Mouse (Mus musculus): Measurements from ENCODE around the gene Rerg. TPM values are rescaled to one million over a fixed set of nuclear protein-coding genes. Genes with fewer than 3 reads are reported as not detected.
A peak's percentile ranks its signal among the peaks of the same experiment; 100 is the strongest.

Rerg gene
- total and polyA plus RNA-seq, 2 experiments from 2014 or later = 1.6 to 7.3 TPM

DNA sequence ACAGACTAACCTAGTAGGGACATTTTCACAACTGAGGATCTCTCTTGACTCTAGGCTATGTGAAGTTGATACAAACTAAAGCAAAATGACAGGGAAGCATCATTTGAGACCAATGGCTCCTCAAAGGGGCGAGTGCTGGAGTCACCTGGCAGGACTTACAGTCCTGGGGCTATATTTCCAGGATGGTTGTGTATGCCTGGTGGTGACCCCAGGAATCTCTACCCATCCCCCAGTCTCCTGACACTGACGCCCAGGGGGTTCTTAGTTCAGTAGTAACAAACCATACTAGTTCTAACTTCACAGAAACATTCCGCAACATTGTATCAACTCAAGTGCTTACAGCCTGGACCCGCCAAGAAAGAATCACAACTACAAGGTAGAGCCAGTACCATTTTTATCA is 32.4 kb upstream of the Rerg start:
- 89% methylated on average over 4 of the region's 4 CpGs for WGBS
- no peak for TF ChIP-seq CTCF (IDR thresholded peaks at IDR 0.05; ENCODE audit: low read depth)
- Histone ChIP-seq H3K4me2 (ENCODE audit: low read depth, low read length) (no peak overlapping the region), H3K27ac (no peak overlapping the region), H3K9ac (replicated peaks; ENCODE audit: low read length) (no peak overlapping the region), H3K4me1 (ENCODE audit: insufficient read depth, low read length) (no peaks in the 10 kb centered on the region), H3K9me3 (ENCODE audit: low read length) (no peaks in the 10 kb centered on the region), H3K36me3 (ENCODE audit: insufficient read depth, low read length) (no peaks in the 10 kb centered on the region), H3K4me3 (ENCODE audit: low read length) (no peak overlapping the region), H3K27me3 (ENCODE audit: insufficient read depth, low read length) (no peaks in the 10 kb centered on the region)
- ATAC-seq = no peak
- DNase-seq (ENCODE audit: low spot score) = no peak

GRCm38 (mm10) chr6:137201578-137201977 is 31.3 kb upstream of the Rerg start:
- 59% methylated on average over 7 of the region's 7 CpGs for WGBS
- no peak for TF ChIP-seq CTCF (IDR thresholded peaks at IDR 0.05; ENCODE audit: low read depth)

GRCm38 (mm10) chr6:137201166-137201565 is 30.9 kb upstream of the Rerg start:
- Histone ChIP-seq H3K4me3 (ENCODE audit: low read length) (no peak overlapping the region), H3K27me3 (ENCODE audit: insufficient read depth, low read length) (no peaks in the 10 kb centered on the region), H3K4me1 (ENCODE audit: insufficient read depth, low read length) (no peaks in the 10 kb centered on the region), H3K27ac (no peak overlapping the region), H3K9me3 (ENCODE audit: low read length) (no peaks in the 10 kb centered on the region), H3K9ac (replicated peaks; ENCODE audit: low read length) (no peak overlapping the region), H3K4me2 (ENCODE audit: low read depth, low read length) (no peak overlapping the region), H3K36me3 (ENCODE audit: insufficient read depth, low read length) (no peaks in the 10 kb centered on the region)
- DNase-seq (ENCODE audit: low spot score) = no peak
- 94% methylated on average over 3 of the region's 3 CpGs for WGBS
- no peak for ATAC-seq
- TF ChIP-seq CTCF (IDR thresholded peaks at IDR 0.05; ENCODE audit: low read depth) = no peak

More at GRCm38 (mm10) chr6:137201578-137201977, 31.3 kb upstream of the Rerg start:
- H3K27me3 ChIP-seq (ENCODE audit: insufficient read depth, low read length) = no peaks in the 10 kb centered on the region
- no peak overlapping the region for H3K9ac ChIP-seq (replicated peaks; ENCODE audit: low read length)
- H3K27ac ChIP-seq = no peak overlapping the region
- no peak overlapping the region for H3K4me3 ChIP-seq (ENCODE audit: low read length)
- H3K36me3 ChIP-seq (ENCODE audit: insufficient read depth, low read length) = no peaks in the 10 kb centered on the region
- DNase-seq (ENCODE audit: low spot score) (no peak), ATAC-seq (0 out of 2 replicates have a peak, but pooled peaks have one; percentile 27)
- H3K9me3 ChIP-seq (ENCODE audit: low read length) = no peaks in the 10 kb centered on the region
- no peaks in the 10 kb centered on the region for H3K4me1 ChIP-seq (ENCODE audit: insufficient read depth, low read length)
- H3K4me2 ChIP-seq (ENCODE audit: low read depth, low read length) = no peak overlapping the region

GRCm38 (mm10) chr6:137192063-137192462 is 21.8 kb upstream of the Rerg start:
- peak; percentile 74 for DNase-seq (ENCODE audit: low spot score)
- Histone ChIP-seq H3K36me3 (ENCODE audit: insufficient read depth, low read length) (no peaks in the 10 kb centered on the region), H3K4me2 (ENCODE audit: low read depth, low read length) (no peak overlapping the region), H3K27ac (no peak overlapping the region), H3K4me1 (ENCODE audit: insufficient read depth, low read length) (0 out of 2 replicates have a peak, but pooled peaks cover 5% of the 10 kb centered on the region), H3K9ac (replicated peaks; ENCODE audit: low read length) (no peak overlapping the region), H3K4me3 (ENCODE audit: low read length) (no peak overlapping the region), H3K9me3 (ENCODE audit: low read length) (no peaks in the 10 kb centered on the region), H3K27me3 (ENCODE audit: insufficient read depth, low read length) (no peaks in the 10 kb centered on the region)
- WGBS = 26% methylated on average over 6 of the region's 6 CpGs
- TF ChIP-seq CTCF (IDR thresholded peaks at IDR 0.05; ENCODE audit: low read depth) = peak; percentile 87
- ATAC-seq = peak; percentile 27; the same call in 1 of the 2 replicates

GRCm38 (mm10) chr6:137191026-137191425 is 20.7 kb upstream of the Rerg start:
- H3K4me2 ChIP-seq (ENCODE audit: low read depth, low read length) = no peak overlapping the region
- WGBS = 82% methylated on average over 11 of the region's 11 CpGs
- no peak for TF ChIP-seq CTCF (IDR thresholded peaks at IDR 0.05; ENCODE audit: low read depth)
- H3K27ac ChIP-seq = no peak overlapping the region
- no peaks in the 10 kb centered on the region for H3K36me3 ChIP-seq (ENCODE audit: insufficient read depth, low read length)
- no peak overlapping the region for H3K4me3 ChIP-seq (ENCODE audit: low read length)
- no peaks in the 10 kb centered on the region for H3K9me3 ChIP-seq (ENCODE audit: low read length)
- H3K9ac ChIP-seq (replicated peaks; ENCODE audit: low read length) = no peak overlapping the region
- no peaks in the 10 kb centered on the region for H3K27me3 ChIP-seq (ENCODE audit: insufficient read depth, low read length)
- DNase-seq (ENCODE audit: low spot score) (no peak), ATAC-seq (no peak)
- H3K4me1 ChIP-seq (ENCODE audit: insufficient read depth, low read length) = 0 out of 2 replicates have a peak, but pooled peaks cover 5% of the 10 kb centered on the region

DNA sequence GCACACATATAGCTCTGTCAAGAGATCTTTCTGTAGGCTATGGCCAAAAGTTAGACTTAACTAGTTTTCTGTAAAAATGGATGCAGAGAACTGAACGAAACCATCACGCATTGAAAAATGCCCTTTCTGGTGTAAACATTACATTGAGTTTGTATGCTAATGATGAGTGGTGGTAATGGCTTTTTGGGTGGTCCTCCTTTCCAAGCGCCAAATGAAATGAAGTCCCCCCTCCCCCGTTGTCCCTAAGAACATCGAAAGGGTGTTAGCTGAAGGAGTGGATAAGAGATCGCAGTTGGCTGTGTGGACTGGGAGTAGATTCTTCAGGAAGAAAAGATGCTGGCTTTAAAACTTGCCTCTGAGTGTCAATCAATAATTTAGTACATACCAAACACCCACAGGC is 20.3 kb upstream of the Rerg start:
- DNase-seq (ENCODE audit: low spot score) (no peak), ATAC-seq (no peak)
- Histone ChIP-seq H3K9ac (replicated peaks; ENCODE audit: low read length) (no peak overlapping the region), H3K4me2 (ENCODE audit: low read depth, low read length) (no peak overlapping the region), H3K27me3 (ENCODE audit: insufficient read depth, low read length) (no peaks in the 10 kb centered on the region), H3K27ac (no peak overlapping the region), H3K4me3 (ENCODE audit: low read length) (no peak overlapping the region), H3K36me3 (ENCODE audit: insufficient read depth, low read length) (no peaks in the 10 kb centered on the region), H3K9me3 (ENCODE audit: low read length) (no peaks in the 10 kb centered on the region), H3K4me1 (ENCODE audit: insufficient read depth, low read length) (0 out of 2 replicates have a peak, but pooled peaks cover 5% of the 10 kb centered on the region)
- 92% methylated on average over 6 of the region's 6 CpGs for WGBS
- TF ChIP-seq CTCF (IDR thresholded peaks at IDR 0.05; ENCODE audit: low read depth) = no peak

DNA sequence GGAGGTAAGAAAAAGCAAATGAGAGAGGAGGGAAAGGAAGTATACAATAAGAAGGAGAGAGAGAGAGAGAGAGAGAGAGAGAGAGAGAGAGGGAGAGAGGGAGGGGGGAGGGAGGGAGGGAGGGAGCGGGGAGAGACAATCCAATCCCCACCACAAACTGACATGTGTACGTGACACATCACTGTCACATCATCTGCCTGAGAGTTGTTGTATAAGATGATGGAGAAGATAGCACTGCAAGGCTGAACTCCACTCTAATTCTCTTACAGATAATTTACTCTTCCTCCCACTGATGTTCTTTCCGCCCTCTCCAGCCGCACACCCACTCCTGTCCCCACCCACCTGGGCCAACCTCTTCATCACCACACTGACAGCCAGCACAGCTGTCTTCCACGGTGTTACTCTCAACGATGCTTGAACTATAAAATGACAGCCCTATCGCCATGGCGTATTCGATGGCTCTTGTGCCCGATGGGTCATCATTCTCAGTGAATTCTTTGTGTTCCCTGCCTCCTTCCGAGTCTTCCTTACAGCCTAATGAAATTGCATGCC is 18.2 kb upstream of the Rerg start:
- no peak for TF ChIP-seq CTCF (IDR thresholded peaks at IDR 0.05; ENCODE audit: low read depth)
- Histone ChIP-seq H3K4me3 (ENCODE audit: low read length) (no peak overlapping the region), H3K27ac (no peak overlapping the region), H3K9me3 (ENCODE audit: low read length) (no peaks in the 10 kb centered on the region), H3K9ac (replicated peaks; ENCODE audit: low read length) (no peak overlapping the region), H3K4me1 (ENCODE audit: insufficient read depth, low read length) (0 out of 2 replicates have a peak, but pooled peaks cover 5% of the 10 kb centered on the region), H3K27me3 (ENCODE audit: insufficient read depth, low read length) (no peaks in the 10 kb centered on the region), H3K4me2 (ENCODE audit: low read depth, low read length) (no peak overlapping the region), H3K36me3 (ENCODE audit: insufficient read depth, low read length) (no peaks in the 10 kb centered on the region)
- WGBS = 50% methylated on average over 11 of the region's 11 CpGs
- ATAC-seq (no peak), DNase-seq (ENCODE audit: low spot score) (no peak)

Data from hindbrain, postnatal 0 days (tissue).